Mouse (Mus musculus) liver, adult 2 months (tissue): ENCODE measurements around the gene Zc3h12d. TPM values are rescaled to one million over a fixed set of nuclear protein-coding genes. Genes with fewer than 3 reads are reported as not detected.

Source experiments
- DNase-seq: peaks from one replicate; pipeline ENCODE4 v3.0.0-alpha.2; 2011; ENCODE audit warnings: low read depth, low spot score; ENCODE audit errors: extremely low read depth
- H3K27ac ChIP-seq: fragments of 200-500 bp; replicated peaks from 2 replicates; pipeline ENCODE4 v1.5.1; 2012; ENCODE audit warnings: low read depth, mild to moderate bottlenecking, control low read depth, inconsistent platforms, low read length; ENCODE audit not compliant: insufficient read depth
- H3K27me3 ChIP-seq: fragments of 200-500 bp; 2 replicates; pipeline ENCODE4 v1.6.1; 2012; ENCODE audit warnings: mild to moderate bottlenecking, moderate library complexity, low read length, inconsistent platforms; ENCODE audit not compliant: control insufficient read depth, insufficient read depth
- H3K36me3 ChIP-seq: fragments of 200-500 bp; 2 replicates; pipeline ENCODE4 v1.6.1; 2012; ENCODE audit warnings: low read length, inconsistent platforms; ENCODE audit not compliant: control insufficient read depth, insufficient read depth
- H3K4me1 ChIP-seq: fragments of 200-500 bp; 2 replicates; pipeline ENCODE4 v1.6.1; 2011; ENCODE audit warnings: low read length; ENCODE audit not compliant: control insufficient read depth, insufficient read depth
- H3K4me3 ChIP-seq: fragments of 200-500 bp; 2 replicates; pipeline ENCODE4 v1.5.1; 2011; ENCODE audit warnings: low read depth, mild to moderate bottlenecking, control low read depth, low read length, moderate library complexity; ENCODE audit not compliant: insufficient read depth
- H3K79me2 ChIP-seq: fragments of 200-500 bp; 2 replicates; pipeline ENCODE4 v1.6.1; 2012; ENCODE audit warnings: inconsistent platforms, mild to moderate bottlenecking, low read length, moderate library complexity; ENCODE audit not compliant: control insufficient read depth, insufficient read depth
- H3K9ac ChIP-seq: fragments of 200-500 bp; 2 replicates; pipeline ENCODE4 v1.6.1; 2012; ENCODE audit warnings: low read depth, mild to moderate bottlenecking, control low read depth, inconsistent platforms, low read length
- CTCF ChIP-seq: fragments of 200-500 bp; IDR thresholded peaks from 2 replicates; pipeline ENCODE4 v1.5.1; 2011; ENCODE audit warnings: low read depth, low read length, control low read depth
- POLR2A ChIP-seq: fragments of 200-500 bp; IDR thresholded peaks from 2 replicates; pipeline ENCODE4 v1.6.1; 2011; ENCODE audit warnings: low read length, control low read depth; ENCODE audit not compliant: insufficient read depth; ENCODE audit errors: extremely low read depth
- WGBS: fragments of 180-500 bp; shearing (Covaris S2); methylation state at CpG from one replicate; pipeline ENCODE4 v1.1.7; 2018; 5-methylcytosine and 5-hydroxymethylcytosine counted together
- polyA plus RNA-seq: library from polyadenylated mRNA; depleted of rRNA; stranded (reverse); fragments of >200 nt; gene quantifications from 2 replicates; pipeline ENCODE4 v1.2.3, GENCODE M21; 2012
- total RNA-seq: library from RNA; depleted of rRNA; stranded (reverse); fragments of >200 nt; gene quantifications from 2 replicates; pipeline ENCODE4 v1.2.3, GENCODE M21; 2014

Gene Zc3h12d
- total and polyA plus RNA-seq, 2 experiments = 1.6 to 2.2 TPM

DNA sequence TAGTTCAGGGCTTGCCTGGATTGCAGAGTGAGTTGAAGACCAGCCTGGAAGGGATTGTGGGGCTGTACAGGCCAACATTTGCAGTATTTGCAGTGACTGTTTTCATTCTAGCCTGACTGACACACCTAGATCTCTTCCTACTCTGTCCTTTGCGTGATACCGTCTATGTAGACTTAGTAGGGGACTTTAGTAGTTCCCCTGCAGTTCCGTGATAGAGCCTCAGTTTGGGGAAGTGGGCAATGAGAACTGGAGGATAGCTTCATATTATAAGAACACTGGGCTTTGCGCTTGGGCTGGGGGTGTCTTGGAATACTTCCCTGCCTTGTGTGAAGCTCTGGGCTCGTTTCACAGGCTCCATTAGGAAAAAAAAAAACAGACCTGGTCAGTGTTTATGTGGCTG is 12.1 kb upstream of the Zc3h12d start:
- Histone ChIP-seq H3K4me1 (no peaks in the 10 kb centered on the region), H3K79me2 (no peaks in the 10 kb centered on the region; the same call in 1 of the 2 replicates), H3K36me3 (peaks cover 50% of the 10 kb centered on the region), H3K4me3 (no peak overlapping the region), H3K9ac (no peak overlapping the region), H3K27ac (no peak overlapping the region), H3K27me3 (no peaks in the 10 kb centered on the region)
- 92% methylated on average over 5 of the region's 5 CpGs for WGBS
- DNase-seq = no peak
- TF ChIP-seq CTCF (no peak), POLR2A (no peak)

DNA sequence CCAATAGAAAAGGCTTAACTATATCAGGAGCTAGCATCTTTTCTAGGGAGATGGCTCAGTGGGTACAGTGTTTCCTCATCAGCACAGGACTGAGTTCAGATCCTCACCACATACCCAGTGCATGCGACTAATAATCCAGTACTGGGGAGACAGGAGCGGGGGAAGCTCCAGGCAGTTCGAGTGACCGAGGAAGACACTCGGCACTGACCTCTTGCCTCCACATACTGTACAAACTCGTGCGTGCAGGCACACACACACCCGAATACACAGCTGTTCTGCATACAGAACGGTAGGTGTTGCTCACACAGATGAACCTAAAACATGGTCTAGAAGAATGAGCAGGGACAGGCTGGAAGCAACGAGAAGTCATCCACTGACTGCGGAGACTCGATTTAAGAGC is 10.3 kb upstream of the Zc3h12d start:
- WGBS = 95% methylated on average over 12 of the region's 12 CpGs
- Histone ChIP-seq H3K36me3 (peaks cover 43% of the 10 kb centered on the region), H3K27me3 (no peaks in the 10 kb centered on the region), H3K9ac (no peak overlapping the region), H3K79me2 (no peaks in the 10 kb centered on the region; the same call in 1 of the 2 replicates), H3K4me1 (no peaks in the 10 kb centered on the region), H3K27ac (no peak overlapping the region), H3K4me3 (no peak overlapping the region)
- TF ChIP-seq CTCF = no peak
- no peak for TF ChIP-seq POLR2A
- DNase-seq = no peak

DNA sequence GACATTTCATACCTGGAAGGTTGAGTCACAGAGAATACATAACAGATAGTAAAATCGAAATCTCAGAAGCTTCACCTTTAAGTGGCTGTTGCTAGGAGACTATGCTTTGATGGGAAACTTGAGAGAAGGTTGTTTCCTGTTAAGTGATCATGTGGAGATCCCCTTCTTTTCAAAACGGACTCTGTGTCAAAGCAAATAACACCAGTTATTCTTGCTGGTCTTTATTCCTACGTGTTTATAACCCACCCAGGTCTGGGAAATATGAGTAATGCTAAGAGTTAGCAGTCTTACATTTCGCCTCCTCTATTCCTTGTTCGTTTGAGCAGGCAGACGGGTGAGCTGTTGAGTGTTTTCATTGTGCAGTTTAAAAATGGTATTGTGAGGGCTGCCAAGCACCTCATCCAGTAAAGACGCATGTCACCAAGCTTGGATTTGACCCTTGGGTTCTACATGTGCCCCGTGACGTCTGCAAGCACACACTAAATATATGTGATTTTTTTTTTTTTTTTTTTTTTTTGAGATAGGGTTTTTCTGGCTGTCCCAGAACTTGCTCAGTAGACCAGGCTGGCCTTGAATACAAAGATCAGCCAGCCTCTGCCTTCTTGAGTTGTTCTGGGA is 7.5 kb upstream of the Zc3h12d start:
- H3K27ac ChIP-seq = no peak overlapping the region
- 88% methylated on average over 9 of the region's 9 CpGs for WGBS
- DNase-seq = no peak

DNA sequence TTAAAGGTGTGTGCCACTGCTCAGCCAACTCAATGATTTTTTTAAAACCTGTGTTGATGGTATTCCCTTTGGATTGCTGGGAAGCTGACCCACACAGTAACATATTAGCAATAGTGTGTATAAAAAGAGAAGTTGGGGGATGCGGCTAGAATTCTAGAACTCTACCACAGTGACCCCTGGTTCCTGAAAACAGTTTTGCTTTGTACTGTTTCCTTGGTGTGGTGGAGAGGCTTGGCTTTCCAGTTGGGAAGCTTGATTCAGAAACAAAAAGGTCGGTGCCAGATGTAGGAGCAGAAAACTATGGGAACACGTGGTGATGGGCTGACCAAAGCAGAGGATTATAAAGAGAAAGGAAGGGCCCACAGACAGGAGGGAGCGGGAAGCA is 7.0 kb upstream of the Zc3h12d start:
- Histone ChIP-seq H3K4me1 (no peaks in the 10 kb centered on the region), H3K9ac (no peak overlapping the region), H3K27me3 (no peaks in the 10 kb centered on the region), H3K36me3 (peaks cover 19% of the 10 kb centered on the region), H3K79me2 (no peaks in the 10 kb centered on the region), H3K4me3 (no peak overlapping the region), H3K27ac (no peak overlapping the region)
- WGBS = 96% methylated on average over 4 of the region's 4 CpGs
- no peak for TF ChIP-seq POLR2A
- TF ChIP-seq CTCF = no peak
- no peak for DNase-seq

More for the DNA sequence above, 7.5 kb upstream of the Zc3h12d start:
- Histone ChIP-seq H3K27me3 (no peaks in the 10 kb centered on the region), H3K4me3 (no peak overlapping the region), H3K9ac (no peak overlapping the region), H3K79me2 (no peaks in the 10 kb centered on the region), H3K4me1 (no peaks in the 10 kb centered on the region), H3K36me3 (peaks cover 22% of the 10 kb centered on the region)
- TF ChIP-seq CTCF = no peak
- TF ChIP-seq POLR2A = no peak

DNA sequence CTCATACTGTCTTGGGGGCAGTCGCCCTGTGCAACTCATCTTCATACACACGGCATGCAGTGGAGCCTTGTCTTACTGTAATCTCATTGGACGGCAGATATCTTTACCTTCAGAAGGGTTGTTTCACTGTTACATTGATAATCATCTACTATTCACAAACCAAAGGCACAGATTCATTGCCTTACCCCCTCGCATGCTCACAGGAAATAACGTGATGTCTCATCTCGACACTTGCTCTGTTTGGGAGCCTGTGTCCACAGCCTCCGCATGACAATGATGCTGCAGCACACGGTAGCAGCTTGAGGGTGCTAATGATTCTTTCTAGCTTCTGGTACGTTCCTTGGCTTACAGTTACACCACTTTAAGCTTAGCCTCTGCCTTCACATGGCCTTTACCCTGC is 6.2 kb upstream of the Zc3h12d start:
- Histone ChIP-seq H3K4me3 (no peak overlapping the region), H3K79me2 (no peaks in the 10 kb centered on the region), H3K4me1 (no peaks in the 10 kb centered on the region), H3K27me3 (no peaks in the 10 kb centered on the region), H3K9ac (no peak overlapping the region), H3K36me3 (peaks cover 14% of the 10 kb centered on the region), H3K27ac (no peak overlapping the region)
- 95% methylated on average over 9 of the region's 9 CpGs for WGBS
- no peak for DNase-seq
- no peak for TF ChIP-seq CTCF
- no peak for TF ChIP-seq POLR2A

DNA sequence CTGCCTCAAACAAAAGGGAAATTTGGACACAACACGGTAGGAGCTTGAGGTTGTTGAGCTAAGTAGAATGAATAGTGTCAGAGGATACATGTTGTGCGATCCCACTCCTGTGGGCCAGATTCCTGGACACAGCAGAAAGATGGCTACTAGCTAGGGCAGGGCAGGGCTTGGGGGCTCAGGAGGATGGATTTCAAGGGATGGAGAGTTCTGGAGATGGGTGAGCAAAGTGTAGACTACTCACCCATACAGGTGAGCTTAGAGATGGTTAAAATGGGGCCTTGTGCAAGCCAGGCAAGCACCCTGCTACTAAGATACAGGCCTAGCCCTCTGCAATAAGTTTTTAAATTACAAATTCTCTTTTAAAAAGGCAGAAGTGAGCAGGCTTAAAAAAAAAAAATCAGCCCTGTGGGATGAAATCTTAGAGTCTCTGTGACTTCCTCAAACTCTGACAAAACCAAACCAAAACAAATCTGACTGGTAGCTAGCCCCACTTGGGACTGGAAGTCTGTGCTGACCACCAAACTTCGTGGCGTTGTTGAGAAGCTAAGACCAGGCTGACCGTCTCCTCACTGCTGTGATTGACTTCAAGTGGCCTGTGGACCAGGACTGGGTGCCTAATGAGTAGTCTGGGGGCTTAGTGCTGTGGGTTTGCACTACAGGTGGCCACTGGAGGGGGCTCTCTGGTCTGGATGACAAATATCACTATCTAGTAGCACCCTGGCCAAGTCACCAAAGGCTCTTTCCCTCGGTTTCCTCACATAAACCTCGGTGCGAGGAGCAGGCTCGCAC is 1.3 kb downstream of the Zc3h12d start:
- no peaks in the 10 kb centered on the region for H3K36me3 ChIP-seq
- H3K4me3 ChIP-seq = no peak overlapping the region
- H3K79me2 ChIP-seq = no peaks in the 10 kb centered on the region
- 0 out of 2 replicates have a peak overlapping the region, but pooled peaks have one; percentile 25 for H3K9ac ChIP-seq
- no peak for TF ChIP-seq POLR2A
- WGBS = 84% methylated on average over 9 of the region's 9 CpGs
- DNase-seq = no peak
- peak overlapping the region; percentile 29 for H3K27ac ChIP-seq
- H3K27me3 ChIP-seq = no peaks in the 10 kb centered on the region
- peaks cover 5% of the 10 kb centered on the region for H3K4me1 ChIP-seq
